Mouse (Mus musculus): ENCODE data around the gene Sp2.

DNA sequence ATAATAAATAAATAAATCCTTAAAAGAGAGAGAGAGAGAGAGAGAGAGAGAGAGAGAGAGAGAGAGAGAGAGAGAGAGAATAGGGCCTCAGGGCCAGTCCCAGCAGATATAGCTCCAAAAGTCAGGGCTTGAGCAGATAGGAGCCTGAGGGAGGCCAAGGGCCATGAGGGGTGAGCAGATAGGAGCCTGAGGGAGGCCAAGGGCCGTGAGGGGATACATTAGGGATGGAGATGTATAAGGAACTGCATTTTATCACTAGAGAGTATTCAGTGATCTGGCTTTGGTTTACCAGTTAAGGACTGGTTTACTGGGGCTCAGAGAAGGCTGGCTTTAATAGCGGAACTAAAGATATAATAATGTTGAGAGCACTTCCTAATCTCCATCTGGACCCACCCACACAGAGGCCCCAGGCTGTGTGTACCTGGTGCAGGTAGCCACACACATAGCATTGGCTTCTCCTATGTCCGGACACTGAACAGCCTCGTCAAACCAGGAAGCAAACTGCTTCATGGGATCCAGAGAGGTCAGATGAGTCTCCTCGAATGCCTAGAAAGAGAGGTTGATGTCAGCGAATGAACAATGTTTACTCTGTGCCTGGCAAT is 40.7 kb downstream of the Sp2 start:
- TF ChIP-seq CTCF (IDR thresholded peaks at IDR 0.05; ENCODE audit: insufficient read depth, low read depth, low read length) (no peak), POLR2A (IDR thresholded peaks at IDR 0.05; ENCODE audit: insufficient read depth, low read depth, low read length) (no peak)
